Mouse (Mus musculus): ENCODE data around the gene Kdm4a. TPM values are rescaled to one million over a fixed set of nuclear protein-coding genes. Genes with fewer than 3 reads are reported as not detected.

The Kdm4a gene
- polyA plus RNA-seq, 1 experiment, result 66.6 TPM

- no peaks in the 10 kb centered on the region for H3K36me3 ChIP-seq (ENCODE audit: control insufficient read depth, insufficient read depth)
- H3K4me3 ChIP-seq, result no peak overlapping the region
- H3K4me2 ChIP-seq (ENCODE audit: low read depth), result no peak overlapping the region
- TF ChIP-seq MYOD1 (IDR thresholded peaks at IDR 0.05; ENCODE audit: control insufficient read depth in 1 of 3, insufficient read length in 2 of 3, low read depth in 2 of 3) (no peak), E2F4 (IDR thresholded peaks at IDR 0.05; ENCODE audit: insufficient read depth) (no peak), TCF12 (IDR thresholded peaks at IDR 0.05; ENCODE audit: insufficient read depth, poor library complexity, severe bottlenecking) (no peak)
- no peaks in the 10 kb centered on the region for H3K27me3 ChIP-seq (ENCODE audit: control insufficient read depth, insufficient read depth, insufficient read length)
- H3ac ChIP-seq (ENCODE audit: control insufficient read depth, insufficient read length), result no peak overlapping the region
- no peaks in the 10 kb centered on the region for H3K79me2 ChIP-seq (ENCODE audit: control insufficient read depth, insufficient read depth)
Measured at GRCm38 (mm10) chr4:118219487-118219886, 39.6 kb upstream of the Kdm4a start.

DNA sequence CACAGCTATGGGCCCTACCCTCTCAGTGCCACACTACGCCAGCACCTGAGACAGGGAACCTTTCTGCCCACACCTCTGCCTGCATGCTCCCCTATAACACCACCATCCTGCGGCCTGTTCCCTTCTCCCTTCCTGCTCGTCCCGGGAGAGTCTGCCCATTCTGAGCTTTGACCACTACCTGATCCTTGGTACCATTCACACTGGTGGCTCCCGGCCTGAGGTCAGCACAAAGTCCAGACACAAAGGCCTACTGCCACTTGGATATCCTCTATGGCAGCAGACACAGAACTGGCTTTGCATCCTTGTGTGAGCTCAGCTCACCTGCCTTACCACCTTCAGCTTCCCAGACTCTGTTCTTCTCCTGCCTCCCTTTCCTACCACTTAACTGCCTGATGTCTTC is 38.7 kb upstream of the Kdm4a start:
- H3K36me3 ChIP-seq (ENCODE audit: control insufficient read depth, insufficient read depth), result no peaks in the 10 kb centered on the region
- H3K4me2 ChIP-seq (ENCODE audit: low read depth), result no peak overlapping the region
- H3K79me2 ChIP-seq (ENCODE audit: control insufficient read depth, insufficient read depth), result no peaks in the 10 kb centered on the region
- TF ChIP-seq REST (IDR thresholded peaks at IDR 0.05; ENCODE audit: insufficient read depth, insufficient read length) (no peak), TCF3 (IDR thresholded peaks at IDR 0.05; ENCODE audit: insufficient read length, low read depth) (no peak), USF1 (IDR thresholded peaks at IDR 0.05; ENCODE audit: low read depth) (no peak), POLR2A (IDR thresholded peaks at IDR 0.05; ENCODE audit: insufficient read length, low read depth) (no peak), MYOG (IDR thresholded peaks at IDR 0.05; ENCODE audit: control insufficient read depth in 1 of 3, insufficient read depth in 1 of 3, insufficient read length in 2 of 3, low read depth in 2 of 3) (no peak), POLR2AphosphoS2 (IDR thresholded peaks at IDR 0.05; ENCODE audit: insufficient read length, low read depth) (no peak), MAX (IDR thresholded peaks at IDR 0.05; ENCODE audit: low read depth) (no peak), MYOD1 (IDR thresholded peaks at IDR 0.05; ENCODE audit: control insufficient read depth in 1 of 3, insufficient read length in 2 of 3, low read depth in 2 of 3) (no peak), SRF (IDR thresholded peaks at IDR 0.05; ENCODE audit: control insufficient read depth, insufficient read length, low read depth) (no peak), TCF12 (IDR thresholded peaks at IDR 0.05; ENCODE audit: insufficient read depth, poor library complexity, severe bottlenecking) (no peak), E2F4 (IDR thresholded peaks at IDR 0.05; ENCODE audit: insufficient read depth) (no peak), CEBPB (IDR thresholded peaks at IDR 0.05; ENCODE audit: insufficient read depth, poor library complexity, severe bottlenecking) (no peak)
- H3K27me3 ChIP-seq (ENCODE audit: control insufficient read depth, insufficient read depth, insufficient read length), result no peaks in the 10 kb centered on the region
- no peak overlapping the region for H3K4me3 ChIP-seq
- H3ac ChIP-seq (ENCODE audit: control insufficient read depth, insufficient read length), result no peak overlapping the region

GRCm38 (mm10) chr4:118216726-118217595 is 37.1 kb upstream of the Kdm4a start:
- H3K36me3 ChIP-seq (ENCODE audit: control insufficient read depth, insufficient read depth), result no peaks in the 10 kb centered on the region
- no peak overlapping the region for H3ac ChIP-seq (ENCODE audit: control insufficient read depth, insufficient read length)
- TF ChIP-seq REST (IDR thresholded peaks at IDR 0.05; ENCODE audit: insufficient read depth, insufficient read length) (no peak), MYOG (IDR thresholded peaks at IDR 0.05; ENCODE audit: control insufficient read depth in 1 of 3, insufficient read depth in 1 of 3, insufficient read length in 2 of 3, low read depth in 2 of 3) (no peak), POLR2A (IDR thresholded peaks at IDR 0.05; ENCODE audit: insufficient read length, low read depth) (no peak), SRF (IDR thresholded peaks at IDR 0.05; ENCODE audit: control insufficient read depth, insufficient read length, low read depth) (no peak), TCF12 (IDR thresholded peaks at IDR 0.05; ENCODE audit: insufficient read depth, poor library complexity, severe bottlenecking) (no peak), CEBPB (IDR thresholded peaks at IDR 0.05; ENCODE audit: insufficient read depth, poor library complexity, severe bottlenecking) (no peak), MYOD1 (IDR thresholded peaks at IDR 0.05; ENCODE audit: control insufficient read depth in 1 of 3, insufficient read length in 2 of 3, low read depth in 2 of 3) (no peak), POLR2AphosphoS2 (IDR thresholded peaks at IDR 0.05; ENCODE audit: insufficient read length, low read depth) (no peak), E2F4 (IDR thresholded peaks at IDR 0.05; ENCODE audit: insufficient read depth) (no peak), MAX (IDR thresholded peaks at IDR 0.05; ENCODE audit: low read depth) (no peak), TCF3 (IDR thresholded peaks at IDR 0.05; ENCODE audit: insufficient read length, low read depth) (no peak), USF1 (IDR thresholded peaks at IDR 0.05; ENCODE audit: low read depth) (no peak)
- H3K4me2 ChIP-seq (ENCODE audit: low read depth), result no peak overlapping the region
- H3K79me2 ChIP-seq (ENCODE audit: control insufficient read depth, insufficient read depth), result no peaks in the 10 kb centered on the region
- no peaks in the 10 kb centered on the region for H3K27me3 ChIP-seq (ENCODE audit: control insufficient read depth, insufficient read depth, insufficient read length)
- H3K4me3 ChIP-seq, result no peak overlapping the region

DNA sequence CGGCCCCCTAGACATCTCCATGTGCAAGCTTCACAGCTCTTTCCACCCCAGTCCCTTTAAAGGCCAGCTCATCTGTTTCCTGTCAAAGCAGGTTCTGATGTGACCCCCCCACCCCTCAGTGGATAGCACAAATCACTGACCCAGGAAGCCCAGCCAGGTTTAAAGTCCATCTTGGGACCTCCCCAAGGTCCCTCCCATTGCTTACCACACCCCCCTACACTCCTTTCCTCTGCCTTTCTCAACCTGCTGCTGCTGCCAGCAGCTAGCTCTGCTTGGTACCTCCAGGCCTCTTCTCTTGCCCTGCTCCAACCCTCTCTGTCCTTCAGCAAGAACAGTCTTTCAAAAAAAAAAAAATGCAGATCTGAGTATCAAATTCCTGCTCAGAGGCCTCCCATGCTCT is 35.0 kb upstream of the Kdm4a start:
- no peak overlapping the region for H3ac ChIP-seq (ENCODE audit: control insufficient read depth, insufficient read length)
- H3K4me2 ChIP-seq (ENCODE audit: low read depth), result no peak overlapping the region
- H3K4me3 ChIP-seq, result no peak overlapping the region
- H3K79me2 ChIP-seq (ENCODE audit: control insufficient read depth, insufficient read depth), result no peaks in the 10 kb centered on the region
- H3K27me3 ChIP-seq (ENCODE audit: control insufficient read depth, insufficient read depth, insufficient read length), result no peaks in the 10 kb centered on the region
- H3K36me3 ChIP-seq (ENCODE audit: control insufficient read depth, insufficient read depth), result no peaks in the 10 kb centered on the region
- TF ChIP-seq TCF3 (IDR thresholded peaks at IDR 0.05; ENCODE audit: insufficient read length, low read depth) (no peak), REST (IDR thresholded peaks at IDR 0.05; ENCODE audit: insufficient read depth, insufficient read length) (no peak), POLR2AphosphoS2 (IDR thresholded peaks at IDR 0.05; ENCODE audit: insufficient read length, low read depth) (no peak), E2F4 (IDR thresholded peaks at IDR 0.05; ENCODE audit: insufficient read depth) (no peak), CEBPB (IDR thresholded peaks at IDR 0.05; ENCODE audit: insufficient read depth, poor library complexity, severe bottlenecking) (no peak), MYOG (IDR thresholded peaks at IDR 0.05; ENCODE audit: control insufficient read depth in 1 of 3, insufficient read depth in 1 of 3, insufficient read length in 2 of 3, low read depth in 2 of 3) (no peak), SRF (IDR thresholded peaks at IDR 0.05; ENCODE audit: control insufficient read depth, insufficient read length, low read depth) (no peak), TCF12 (IDR thresholded peaks at IDR 0.05; ENCODE audit: insufficient read depth, poor library complexity, severe bottlenecking) (no peak), MYOD1 (IDR thresholded peaks at IDR 0.05; ENCODE audit: control insufficient read depth in 1 of 3, insufficient read length in 2 of 3, low read depth in 2 of 3) (no peak), USF1 (IDR thresholded peaks at IDR 0.05; ENCODE audit: low read depth) (no peak)

Measured in myocyte (in vitro differentiated cells).